Mouse (Mus musculus): ENCODE measurements around the gene Tex37. TPM values are rescaled to one million over a fixed set of nuclear protein-coding genes. Genes with fewer than 3 reads are reported as not detected.

Gene Tex37
- polyA plus RNA-seq, 1 experiment from 2014 or later, result not detected

DNA sequence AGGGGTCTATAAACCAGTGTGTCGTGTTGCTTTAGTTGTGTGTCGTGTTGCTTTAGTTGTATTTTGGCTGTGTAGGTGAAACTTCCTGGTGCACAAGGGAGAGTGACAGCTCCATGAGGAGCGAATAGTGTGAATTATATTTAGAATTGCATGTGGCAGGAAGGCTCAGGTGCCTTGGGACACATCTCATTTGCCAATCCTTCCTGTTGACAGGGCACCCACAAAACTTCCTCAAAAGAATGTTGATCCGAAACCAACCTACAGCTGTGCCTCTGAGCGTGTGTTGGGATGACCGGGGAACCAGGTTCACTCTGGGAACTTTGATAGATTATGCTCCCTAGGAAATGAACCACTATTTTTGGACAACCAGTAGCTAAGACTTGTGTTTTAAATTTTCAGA is 54.4 kb downstream of the Tex37 start:
- TF ChIP-seq CTCF (IDR thresholded peaks at IDR 0.05; ENCODE audit: low read depth) (no peak), EP300 (optimal IDR thresholded peaks at IDR 0.05) (no peak)
- no peak overlapping the region for H3K4me2 ChIP-seq (replicated peaks; ENCODE audit: low read depth)
- no peak overlapping the region for H3K4me3 ChIP-seq (ENCODE audit: low read depth, low read length)
- ATAC-seq (ENCODE audit: low FRiP score, low TSS enrichment) (no peak), DNase-seq (ENCODE audit: low spot score) (no peak)
- H3K4me1 ChIP-seq (replicated peaks; ENCODE audit: control insufficient read depth, insufficient read depth), result no peaks in the 10 kb centered on the region
- no peaks in the 10 kb centered on the region for H3K9me3 ChIP-seq (ENCODE audit: control insufficient read depth, low read length)
- H3K36me3 ChIP-seq (ENCODE audit: control insufficient read depth, insufficient read depth, low read length), result 0 out of 2 replicates have a peak, but pooled peaks cover 2% of the 10 kb centered on the region
- WGBS, result 86% methylated on average over 6 of the region's 6 CpGs
- no peaks in the 10 kb centered on the region for H3K27me3 ChIP-seq (ENCODE audit: control insufficient read depth, insufficient read depth, low read length)
- H3K27ac ChIP-seq (replicated peaks), result no peak overlapping the region
- H3K9ac ChIP-seq (ENCODE audit: low read length), result no peak overlapping the region

Other genes with a start within 250 kb of the Tex37 start
- gene Rpia, start 126.7 kb downstream of the Tex37 start, polyA plus RNA-seq (2015; fragmentation: Nextera tagmentation; extraction: Ambion mirVana), result 2.4 and 2.6 TPM in 2 replicates
- gene Eif2ak3, start 74.4 kb downstream of the Tex37 start, polyA plus RNA-seq (2015; fragmentation: Nextera tagmentation; extraction: Ambion mirVana), result 6.7 and 7.6 TPM in 2 replicates
- gene Foxi3, start 37.6 kb upstream of the Tex37 start, polyA plus RNA-seq (2015; fragmentation: Nextera tagmentation; extraction: Ambion mirVana), result not detected in 2 replicates
- 10.0 TPM in 2 replicates for gene Thnsl2, start 225.5 kb upstream of the Tex37 start, polyA plus RNA-seq (2015; fragmentation: Nextera tagmentation; extraction: Ambion mirVana)

All from stomach, postnatal 0 days (tissue).